Mouse (Mus musculus): ENCODE results near the gene Lect2.

- TF ChIP-seq CTCF (IDR thresholded peaks at IDR 0.05; ENCODE audit: low read depth) (no peak), EP300 (optimal IDR thresholded peaks at IDR 0.05) (no peak)
These were observed 26.1 kb downstream of the Lect2 start, which contains the start of gene Fbxl21 for GRCm38 (mm10) chr13:56522081-56522820.

Data from stomach, postnatal 0 days (tissue).